Mouse (Mus musculus): ENCODE results near the gene Nalcn.

- TF ChIP-seq CTCF (IDR thresholded peaks at IDR 0.05): no peak
- no peak for TF ChIP-seq EP300 (IDR thresholded peaks at IDR 0.05; ENCODE audit: insufficient read depth, low read depth, low read length)
- no peak for TF ChIP-seq POLR2A (IDR thresholded peaks at IDR 0.05; ENCODE audit: insufficient read depth, low read depth, low read length)
These were observed 191.4 kb downstream of the Nalcn start for GRCm38 (mm10) chr14:123435542-123435941.
